Mouse (Mus musculus): ENCODE data around the gene Tada2b. TPM values are rescaled to one million over a fixed set of nuclear protein-coding genes. Genes with fewer than 3 reads are reported as not detected.

The Tada2b gene
- total RNA-seq, 2 experiments from 2014 or later: 33.0 to 33.5 TPM

DNA sequence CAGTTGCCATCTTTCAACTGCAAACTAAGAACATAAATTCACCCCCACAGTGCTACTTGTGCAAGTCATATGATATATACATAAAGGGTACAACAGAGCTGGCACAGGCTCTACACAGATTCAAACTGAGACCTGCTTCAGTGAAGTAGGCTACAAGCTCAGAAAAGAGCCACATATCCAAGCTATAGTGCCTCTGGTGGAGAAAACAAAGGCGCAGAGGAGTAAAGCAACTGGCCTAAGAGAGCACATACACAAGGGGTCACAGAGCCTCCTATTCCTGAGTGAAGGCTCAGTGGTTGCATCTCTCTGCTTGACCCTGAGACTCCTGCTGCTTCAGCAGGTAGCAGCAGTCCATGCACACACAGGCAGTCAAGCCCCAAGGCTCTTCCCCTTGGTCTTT, 3.0 kb downstream of the Tada2b start:
- no peak for DNase-seq (ENCODE audit: low spot score in 2 of 2)

DNA sequence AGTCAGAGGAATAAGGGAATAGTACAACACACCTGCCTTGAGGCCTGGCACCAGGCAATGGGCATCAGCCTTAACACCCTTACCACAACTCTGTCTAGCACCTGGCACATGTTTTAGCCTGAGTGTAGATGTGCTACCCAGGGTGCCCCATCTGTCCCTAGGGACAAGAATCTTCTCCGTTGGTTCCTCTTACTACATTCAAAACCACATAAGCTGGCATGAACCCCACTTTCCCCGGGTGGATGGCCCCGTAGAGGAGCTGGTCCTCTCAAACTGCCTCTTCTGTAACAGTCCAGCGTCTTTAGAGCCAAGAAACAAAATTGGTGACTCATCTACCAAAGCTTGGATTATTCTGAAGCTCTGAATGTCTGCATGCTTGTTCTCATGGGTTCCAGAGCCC, 3.7 kb downstream of the Tada2b start:
- DNase-seq (ENCODE audit: low spot score in 2 of 2): no peak

DNA sequence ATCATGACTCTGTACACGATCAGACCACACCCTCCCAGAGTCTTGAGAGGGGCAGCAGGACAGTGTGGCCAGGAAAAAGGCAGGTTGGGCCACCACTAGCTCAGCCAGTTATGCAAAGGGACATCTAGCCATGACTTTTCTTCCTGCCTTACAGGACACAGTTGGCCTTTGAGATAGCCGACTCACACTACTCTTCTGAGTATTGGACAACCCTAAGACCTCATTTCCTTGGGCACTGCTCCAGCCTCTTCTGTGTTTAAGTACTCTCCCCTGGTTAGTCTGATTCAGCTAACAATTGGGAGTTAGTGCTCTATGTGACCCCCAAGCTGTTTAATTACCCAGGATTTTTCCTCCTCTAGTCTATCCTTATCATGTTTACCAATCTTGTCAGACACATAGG, 4.3 kb downstream of the Tada2b start:
- DNase-seq (ENCODE audit: low spot score in 2 of 2): no peak

DNA sequence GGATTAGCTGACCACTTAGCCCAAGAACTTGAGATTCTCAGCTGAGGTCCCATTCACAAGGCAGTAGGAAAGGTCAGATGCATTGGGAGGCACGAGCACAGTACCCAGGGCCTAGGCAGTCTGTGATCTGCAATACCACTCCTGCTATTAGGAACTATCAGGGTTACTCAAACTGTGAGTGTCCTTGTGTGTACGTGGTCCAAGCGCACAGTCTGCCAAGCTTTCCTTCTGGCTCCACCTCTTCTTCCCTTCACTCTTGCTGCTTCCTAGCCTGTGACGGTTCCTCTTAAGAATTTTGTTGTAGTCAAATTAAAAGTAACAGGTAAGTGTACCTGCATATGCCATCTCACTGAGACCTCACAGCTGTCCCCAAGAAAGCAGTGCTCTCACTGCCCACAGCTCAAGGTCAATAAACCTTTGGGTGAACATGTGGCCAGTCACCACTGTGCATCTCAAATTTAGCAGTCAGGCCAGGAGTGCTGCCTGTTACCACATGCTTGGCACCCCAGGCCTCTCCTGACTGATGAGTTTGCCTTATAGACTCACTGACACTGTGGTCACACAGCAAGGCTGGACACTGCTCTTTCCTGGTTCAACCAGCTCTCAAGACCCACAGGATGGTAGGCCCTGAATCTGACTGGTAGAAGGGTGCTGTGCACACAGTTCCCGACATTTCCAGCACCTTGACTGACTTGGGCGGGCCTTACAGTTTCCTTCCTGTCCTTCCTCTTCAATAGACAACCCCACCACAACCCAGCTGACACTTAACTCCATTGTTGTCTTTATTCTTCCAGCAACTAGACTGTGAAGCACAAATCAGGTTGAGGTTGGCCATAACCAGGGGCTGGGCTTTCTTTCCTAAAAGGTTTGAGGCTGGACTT, 5.3 kb downstream of the Tada2b start:
- DNase-seq (ENCODE audit: low spot score in 2 of 2): no peak

DNA sequence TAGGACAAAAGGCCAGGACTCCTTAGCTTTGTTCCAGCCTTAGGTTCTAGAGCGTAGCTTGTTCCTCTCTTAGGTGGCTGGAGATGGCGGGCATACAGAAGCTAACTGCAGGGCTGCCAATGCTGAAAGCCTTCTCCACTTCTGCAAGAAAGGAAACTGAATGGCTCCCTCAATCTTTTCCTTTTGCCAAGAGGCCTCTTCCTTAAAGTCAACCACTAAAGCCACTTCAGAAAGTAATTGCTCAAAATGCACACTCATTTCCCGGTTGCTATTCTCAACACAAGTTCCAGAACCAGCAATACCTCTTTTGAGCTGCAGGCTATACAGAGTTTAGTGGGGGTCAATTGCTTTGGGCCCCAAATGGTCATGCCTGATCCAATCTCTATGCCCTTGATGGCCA, 6.6 kb downstream of the Tada2b start:
- DNase-seq (ENCODE audit: low spot score in 2 of 2): no peak

DNA sequence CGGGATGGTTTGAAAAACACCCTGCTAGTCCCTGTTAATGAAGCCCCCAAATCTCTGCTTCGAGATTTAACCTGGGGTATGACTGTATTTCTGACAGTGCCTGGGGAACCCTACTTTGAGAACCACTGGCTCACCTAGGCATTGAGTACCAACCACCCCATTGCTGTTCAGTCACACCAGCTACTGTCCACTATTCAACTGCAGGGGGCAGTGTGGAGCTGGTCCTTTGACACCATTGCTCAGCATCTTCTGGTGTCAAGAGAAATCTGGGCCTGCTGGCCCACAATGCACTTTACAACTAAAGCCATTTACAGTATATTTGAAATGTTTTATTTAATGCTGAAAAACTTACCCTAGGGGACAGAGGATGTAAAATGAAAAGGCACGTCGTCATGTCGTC, 9.8 kb downstream of the Tada2b start:
- DNase-seq (ENCODE audit: low spot score in 2 of 2): peak; percentile 58 to 68

DNA sequence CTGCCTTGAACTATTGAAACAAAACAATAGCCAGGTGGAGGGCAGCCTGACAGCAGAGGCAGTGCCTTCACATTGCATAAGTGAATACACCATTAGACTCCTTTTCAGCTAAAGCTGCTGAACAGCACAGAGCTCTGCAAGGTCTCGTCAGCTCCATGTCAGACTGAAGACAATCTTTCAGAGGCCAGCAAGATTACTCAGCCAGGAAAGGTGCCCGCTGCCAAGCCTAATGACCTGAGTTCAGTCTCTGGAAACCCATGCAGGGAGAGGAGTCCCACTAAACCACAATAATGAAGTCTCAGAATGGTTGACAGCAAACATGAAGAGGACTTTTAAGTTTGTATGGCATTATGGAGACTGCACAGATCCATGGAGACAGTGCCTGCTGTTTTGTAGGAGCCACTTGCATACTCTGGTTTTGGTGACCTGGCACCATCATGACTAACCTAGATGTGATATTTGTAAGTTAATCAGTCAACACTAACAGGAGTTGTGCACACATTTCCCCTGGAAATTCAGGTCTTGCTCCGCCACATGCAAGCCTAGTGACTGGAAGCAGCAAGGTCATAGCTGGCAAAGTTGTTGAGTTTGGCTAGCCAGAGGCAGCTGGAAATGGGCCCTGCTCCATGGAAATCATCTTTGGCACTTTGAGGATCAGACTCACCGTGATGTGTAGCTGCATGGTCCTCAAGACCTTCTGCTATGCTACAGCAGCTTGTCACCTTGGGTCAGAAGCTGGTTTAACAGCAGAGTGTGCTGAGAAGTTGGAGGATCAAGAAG, 11.0 kb downstream of the Tada2b start:
- DNase-seq (ENCODE audit: low spot score in 2 of 2): no peak

DNA sequence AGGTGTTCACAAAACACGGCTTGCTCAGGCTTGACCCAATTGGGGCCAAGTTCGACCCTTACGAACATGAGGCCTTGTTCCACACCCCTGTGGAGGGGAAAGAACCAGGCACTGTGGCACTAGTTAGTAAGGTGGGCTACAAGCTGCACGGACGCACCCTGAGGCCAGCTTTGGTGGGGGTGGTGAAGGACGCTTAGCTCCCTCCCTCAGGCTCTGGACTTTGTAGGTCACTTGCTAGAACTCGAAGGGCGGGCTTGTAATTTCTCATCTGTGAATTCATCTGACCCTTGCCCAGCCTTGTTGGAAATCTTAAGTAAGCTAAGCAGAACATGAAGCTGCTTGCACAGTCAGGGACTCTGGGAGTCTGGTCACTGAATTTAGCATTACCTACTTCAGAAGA, 12.9 kb downstream of the Tada2b start:
- DNase-seq (ENCODE audit: low spot score in 2 of 2): no peak

DNA sequence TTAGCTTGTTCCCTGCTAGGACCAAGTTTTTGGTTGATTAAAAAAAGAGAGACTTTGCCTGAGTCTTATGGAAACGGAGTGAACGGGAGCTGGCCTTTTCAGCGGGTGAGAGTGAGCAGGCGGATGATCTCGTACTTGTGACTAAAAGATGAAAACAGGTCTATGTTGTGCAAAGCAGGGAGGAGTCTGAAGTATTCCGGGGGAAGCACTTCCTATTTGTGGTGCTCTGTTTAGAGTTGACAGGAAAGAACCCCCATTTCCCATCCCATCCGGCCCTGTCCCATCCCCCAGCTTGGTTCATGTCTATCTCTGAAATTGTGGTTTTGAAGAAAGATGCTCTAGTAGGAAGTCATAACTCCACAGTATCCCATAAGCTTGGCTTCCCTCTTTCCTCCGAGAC, 18.2 kb downstream of the Tada2b start:
- no peak for DNase-seq (ENCODE audit: low spot score in 2 of 2)

DNA sequence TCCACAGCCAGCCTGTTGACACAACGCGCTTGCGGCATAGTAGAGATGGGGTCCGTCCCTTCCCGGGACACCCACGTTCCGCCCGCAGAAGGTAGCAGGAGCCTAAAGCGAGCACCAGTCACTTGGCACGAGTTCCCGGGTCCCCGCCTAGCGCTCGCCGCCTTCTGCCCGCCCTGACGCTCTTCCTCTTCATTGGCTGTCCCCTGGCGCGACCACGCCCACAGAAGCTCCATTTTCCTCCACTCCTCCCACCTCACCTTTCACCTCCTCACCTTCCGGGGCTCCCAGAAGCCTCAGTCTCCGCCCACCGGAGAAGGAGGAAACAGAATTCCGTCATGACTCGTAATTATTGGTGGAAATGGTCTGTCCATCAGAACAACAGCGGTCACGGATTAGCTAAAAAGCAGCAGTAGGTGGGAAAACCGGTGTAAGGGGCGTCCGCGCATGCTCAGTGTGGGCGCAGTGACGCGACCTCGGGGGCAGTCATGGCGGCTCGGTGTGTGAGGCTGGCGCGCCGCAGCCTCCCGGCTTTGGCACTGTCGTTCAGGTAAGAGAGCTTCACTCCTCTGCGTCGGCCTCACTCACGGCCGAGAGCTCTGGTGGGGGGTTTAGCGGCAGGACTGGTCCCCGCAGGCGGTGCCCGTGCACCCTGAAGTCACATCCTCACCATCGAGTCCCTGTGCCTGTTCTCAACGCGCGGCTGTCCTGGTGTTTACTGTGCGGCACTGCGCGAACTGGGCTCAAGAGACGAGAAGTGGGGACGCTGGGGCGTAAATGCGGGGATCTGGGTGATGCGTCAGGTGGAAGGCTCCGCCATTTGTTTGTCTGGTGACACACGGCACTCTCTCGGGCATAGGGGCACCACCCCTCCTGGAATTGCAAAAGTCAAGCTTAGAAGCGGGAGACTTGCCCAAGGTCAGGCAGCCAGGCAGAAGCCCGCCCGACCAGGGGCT, 19.1 kb downstream of the Tada2b start, which contains the start of gene Grpel1:
Gene Grpel1, plus strand, starts transcription at position 290 of the 953 bp plus-strand sequence.
- DNase-seq (ENCODE audit: low spot score in 2 of 2): peak; percentile 95 to 100

DNA sequence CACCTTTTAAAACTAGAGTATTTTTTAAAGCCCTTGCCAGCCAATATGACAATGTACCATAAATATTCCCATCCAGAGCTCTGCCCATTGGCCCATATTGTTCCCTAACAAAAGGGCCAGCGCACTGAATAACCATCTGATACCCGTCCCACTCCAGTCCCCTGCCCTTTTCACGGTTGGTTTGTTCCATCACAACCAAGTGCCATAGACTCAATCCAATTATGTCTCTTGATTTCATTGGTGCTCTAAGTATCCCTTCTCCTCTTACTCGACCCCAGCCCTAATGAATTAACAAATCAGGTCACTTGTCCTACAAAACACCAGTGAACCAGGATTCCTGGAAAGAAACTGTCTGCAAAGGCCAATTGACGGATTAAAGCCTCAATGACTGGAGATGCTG, 20.7 kb downstream of the Tada2b start:
- no peak for DNase-seq (ENCODE audit: low spot score in 2 of 2)

DNA sequence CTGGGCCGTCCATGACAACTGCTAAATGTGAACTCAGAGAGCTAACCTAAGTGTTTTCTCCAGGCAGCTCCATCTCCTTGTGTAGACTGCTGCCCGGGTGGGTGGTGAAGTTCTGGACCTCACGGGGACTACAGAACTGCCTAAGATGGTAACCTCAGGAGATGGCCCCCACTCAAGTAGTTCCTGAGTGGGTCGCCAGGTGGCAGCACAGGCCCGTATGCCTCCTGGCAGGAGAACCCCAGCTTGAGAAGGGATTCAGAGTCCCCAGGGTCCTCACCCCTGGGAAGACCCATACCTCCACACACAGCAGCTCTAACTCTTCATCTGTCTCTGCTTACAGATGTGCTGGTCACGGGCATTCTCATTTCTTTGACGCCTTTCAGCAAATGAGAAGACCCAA, 21.3 kb downstream of the Tada2b start:
- DNase-seq (ENCODE audit: low spot score in 2 of 2): peak; percentile 75 to 77

DNA sequence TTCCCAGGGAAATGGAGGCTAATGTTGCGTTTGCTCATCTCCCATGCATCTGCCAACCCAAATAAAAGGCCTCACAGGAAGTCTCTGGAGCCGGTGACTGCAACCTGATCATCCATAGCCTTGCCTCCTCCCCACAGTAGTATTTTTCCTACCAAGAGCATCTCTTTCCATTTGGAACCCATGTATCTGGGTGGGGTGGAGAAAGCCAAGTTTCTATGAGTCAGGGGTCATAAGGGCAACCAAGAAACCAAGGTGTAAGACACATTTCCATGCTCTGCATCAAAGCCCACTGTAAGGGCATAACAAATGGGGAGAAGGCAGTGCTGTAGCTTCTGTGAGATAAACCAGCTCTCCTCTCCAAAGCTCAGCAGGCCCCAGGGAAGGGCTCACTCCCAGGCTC, 22.9 kb downstream of the Tada2b start:
- no peak for DNase-seq (ENCODE audit: low spot score in 2 of 2)

DNA sequence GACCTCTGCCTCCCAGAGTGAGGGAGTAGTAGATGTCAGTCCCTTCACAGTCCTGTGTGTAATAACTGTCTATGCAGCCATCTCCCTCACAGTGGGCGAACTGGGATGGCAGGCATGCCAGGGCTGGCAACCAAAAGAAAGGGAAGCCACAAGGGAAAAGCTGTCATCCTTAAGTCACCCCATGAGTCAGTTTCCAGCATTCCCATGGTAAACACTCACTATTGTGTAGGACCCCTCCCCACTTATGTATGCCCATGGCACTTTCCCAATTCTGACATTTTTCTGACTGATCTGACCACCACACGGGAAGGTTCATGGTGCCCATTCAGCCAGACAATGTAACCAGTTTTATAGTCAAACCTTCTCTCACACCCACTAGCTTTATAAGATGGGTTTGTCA, 23.4 kb downstream of the Tada2b start:
- no peak for DNase-seq (ENCODE audit: low spot score in 2 of 2)

DNA sequence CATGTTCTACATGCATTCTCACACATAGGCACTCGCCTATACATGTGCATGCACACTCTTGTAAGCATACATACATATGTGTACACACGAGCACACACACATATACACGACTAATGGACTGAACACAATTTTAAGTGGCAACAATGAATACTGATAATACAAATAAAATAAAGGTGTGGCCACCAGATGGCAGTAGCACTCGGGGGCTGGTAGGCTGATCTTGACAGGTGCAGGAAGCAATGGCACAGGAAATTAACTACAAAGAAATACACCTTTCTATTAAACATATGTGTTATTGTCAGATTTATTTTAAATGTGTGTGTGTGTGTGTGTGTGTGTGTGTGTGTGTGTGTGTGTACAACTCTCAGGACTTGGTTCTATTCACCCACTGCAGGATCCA, 25.2 kb downstream of the Tada2b start:
- DNase-seq (ENCODE audit: low spot score in 2 of 2): peak in 1 of 2 experiments; percentile 47

DNA sequence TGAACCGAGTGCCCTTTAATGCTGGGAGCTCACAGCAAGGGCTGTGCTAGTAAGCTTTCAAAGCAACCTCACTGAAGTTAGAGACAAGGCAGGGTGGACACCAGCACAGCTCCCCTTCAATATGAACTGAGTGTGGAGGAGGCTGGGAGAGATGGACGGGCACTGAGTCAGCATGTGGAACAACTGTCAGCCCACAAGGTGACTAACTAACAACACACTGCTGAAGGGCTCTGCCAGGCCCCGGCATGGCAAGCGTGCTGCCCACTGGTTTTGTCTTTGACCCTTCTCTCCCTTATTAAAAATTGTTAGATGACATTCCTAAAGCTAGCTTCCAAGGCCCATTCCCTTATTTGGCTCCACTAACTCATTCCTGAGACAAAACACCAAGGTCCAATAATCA, 26.4 kb downstream of the Tada2b start:
- no peak for DNase-seq (ENCODE audit: low spot score in 2 of 2)

DNA sequence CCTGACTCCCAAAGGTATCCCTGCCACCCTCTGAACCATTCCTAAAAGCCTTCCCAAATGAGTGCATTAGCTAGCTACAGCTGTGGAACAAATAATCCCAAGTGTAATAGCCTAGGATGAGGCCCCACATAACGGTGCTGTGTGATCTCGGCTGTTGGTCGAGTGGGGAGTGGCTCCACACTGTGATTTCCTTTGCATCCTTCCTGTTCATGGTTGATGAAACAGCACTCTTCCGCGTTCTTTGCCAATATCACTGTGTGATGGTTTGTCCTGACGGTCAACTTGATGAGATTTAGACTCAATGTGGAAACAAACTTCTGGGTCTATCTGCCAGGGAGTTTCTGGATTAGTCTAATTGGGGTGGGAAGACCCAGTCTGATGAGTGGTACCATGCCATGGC, 31.3 kb downstream of the Tada2b start:
- DNase-seq (ENCODE audit: low spot score in 2 of 2): no peak

DNA sequence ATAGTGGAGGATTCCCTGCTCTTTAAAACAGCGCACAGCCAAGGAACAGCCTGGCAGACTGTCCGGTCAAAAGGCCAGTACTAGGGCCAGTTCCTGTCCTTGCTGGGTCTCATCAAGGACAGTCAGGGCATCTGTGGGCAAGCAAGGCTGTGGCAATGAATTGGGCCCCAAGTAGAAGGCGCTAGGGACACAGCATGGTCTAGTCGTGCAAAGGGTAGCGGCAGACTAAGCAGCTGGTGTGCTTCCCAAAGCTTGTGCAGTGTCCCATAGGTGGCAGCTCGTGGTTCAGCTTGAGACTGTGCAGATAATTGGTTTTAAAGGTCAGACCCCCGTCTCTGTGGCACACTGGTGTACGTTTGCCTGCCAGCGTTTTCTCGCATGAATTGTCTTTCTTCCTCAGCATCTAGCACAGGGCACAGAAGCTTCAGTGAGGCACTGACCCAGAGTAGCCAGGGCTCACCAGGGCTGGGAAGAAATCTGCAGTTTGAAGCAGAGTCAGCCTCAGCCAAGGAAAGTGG, 32.2 kb downstream of the Tada2b start:
- no peak for DNase-seq (ENCODE audit: low spot score in 2 of 2)

DNA sequence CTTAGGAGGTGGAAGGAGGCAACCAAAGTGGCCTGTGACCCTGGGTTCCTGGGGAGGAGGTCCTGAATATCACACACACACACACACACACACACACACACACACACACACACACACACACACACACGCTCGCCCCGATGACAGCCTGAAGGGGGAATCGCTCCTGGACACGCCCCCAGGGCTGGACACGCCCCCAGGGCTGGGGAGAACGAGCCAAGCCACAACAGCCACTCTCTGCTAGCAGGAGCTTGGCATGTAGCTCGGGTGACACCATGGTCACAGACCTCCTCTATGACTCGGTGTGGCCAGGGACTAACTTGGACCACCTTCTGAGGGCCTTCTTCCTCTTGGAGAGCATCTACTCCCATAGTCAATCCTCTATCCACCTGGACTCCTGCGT, 33.0 kb downstream of the Tada2b start:
- DNase-seq (ENCODE audit: low spot score in 2 of 2): no peak

DNA sequence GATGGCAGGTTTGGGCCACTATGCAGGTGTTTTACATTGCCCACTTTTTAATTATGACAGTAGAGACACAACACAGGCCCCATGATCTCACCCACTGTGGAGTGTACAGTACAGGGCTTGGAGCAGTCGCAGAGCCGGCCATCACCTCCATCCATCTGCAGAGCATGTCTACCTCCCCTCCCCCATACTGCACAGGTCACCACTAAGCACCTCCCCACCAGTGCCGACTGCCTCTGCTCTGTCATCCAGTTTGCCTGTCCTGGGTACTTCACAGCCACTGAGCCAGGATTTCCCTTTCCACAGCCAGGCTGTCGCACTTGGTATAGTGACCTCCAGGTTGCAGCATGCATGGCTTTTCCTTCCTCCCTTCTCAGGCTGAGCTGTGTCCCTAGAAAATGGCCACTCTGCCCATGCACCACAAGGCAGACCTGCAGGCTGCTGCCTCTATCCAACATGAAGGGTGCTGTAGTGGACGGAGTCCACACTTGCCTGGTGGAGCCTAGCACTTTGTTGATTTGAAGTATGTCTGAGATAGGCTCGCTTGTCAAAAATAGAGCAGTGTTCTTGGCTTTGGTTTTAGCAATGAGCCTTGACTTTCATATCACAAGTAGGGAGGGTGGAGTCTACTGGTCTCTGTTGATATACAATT, 34.3 kb downstream of the Tada2b start:
- DNase-seq (ENCODE audit: low spot score in 2 of 2): no peak

DNA sequence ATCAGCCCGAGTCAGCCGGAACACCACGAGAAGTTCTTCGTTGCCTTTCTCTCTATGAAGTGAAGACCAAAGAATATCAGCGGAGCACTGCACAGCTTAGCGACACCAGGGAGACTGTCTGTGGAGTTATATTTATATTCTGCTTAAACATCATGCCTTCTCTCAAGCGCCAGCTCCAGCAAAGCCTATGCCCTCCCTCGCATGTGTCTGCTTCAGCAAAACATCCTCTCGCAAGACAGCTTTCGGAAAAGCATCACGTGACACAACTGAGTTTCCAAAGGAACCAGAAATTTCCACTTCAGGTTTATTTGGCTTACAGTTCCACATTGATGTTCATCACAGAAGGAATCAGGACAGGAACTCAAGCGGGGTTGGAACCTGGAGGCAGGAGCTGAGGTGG, 36.2 kb downstream of the Tada2b start:
- no peak for DNase-seq (ENCODE audit: low spot score in 2 of 2)
